Mouse (Mus musculus) hindbrain, embryonic 16.5 days (tissue): Measurements from ENCODE around the gene Rgs7bp. TPM values are rescaled to one million over a fixed set of nuclear protein-coding genes. Genes with fewer than 3 reads are reported as not detected.
"Not testable (repeated sequence)": the region's sequence is repeated elsewhere in the genome, so short reads cannot be mapped to it uniquely, and the experiment has no call there.

ENCODE experiments used
- ATAC-seq: fragments of 200-750 bp; cut with Nextera tagmentation; 2 replicates; pipeline ENCODE4 v1.8.0; 2017; ENCODE audit warnings: moderate TSS enrichment, moderate library complexity
- H3K27ac ChIP-seq: fragments of 300-500 bp; sonication (generic); 2 replicates; pipeline ENCODE4 v1.5.1; 2014; ENCODE audit warnings: low read depth, mild to moderate bottlenecking, control low read depth, low read length, moderate library complexity
- H3K27me3 ChIP-seq: fragments of 300-500 bp; sonication (generic); replicated peaks from 2 replicates; pipeline ENCODE4 v1.6.1; 2014; ENCODE audit warnings: low read length; ENCODE audit not compliant: control insufficient read depth, insufficient read depth
- H3K36me3 ChIP-seq: fragments of 300-500 bp; sonication (generic); 2 replicates; pipeline ENCODE4 v1.6.1; 2014; ENCODE audit warnings: mild to moderate bottlenecking, low read length, moderate library complexity, mixed read lengths; ENCODE audit not compliant: control insufficient read depth, insufficient read depth
- H3K4me1 ChIP-seq: fragments of 300-500 bp; sonication (generic); 2 replicates; pipeline ENCODE4 v1.6.1; 2014; ENCODE audit warnings: low read depth, low read length; ENCODE audit not compliant: control insufficient read depth, insufficient read depth
- H3K4me2 ChIP-seq: fragments of 300-500 bp; sonication (generic); 2 replicates; pipeline ENCODE4 v1.6.1; 2014; ENCODE audit warnings: mild to moderate bottlenecking, low read length, control low read depth, moderate library complexity
- H3K4me3 ChIP-seq: fragments of 300-500 bp; sonication (generic); 2 replicates; pipeline ENCODE4 v1.5.1; 2014; ENCODE audit warnings: mild to moderate bottlenecking, low read length, control low read depth, moderate library complexity
- H3K9ac ChIP-seq: fragments of 300-500 bp; sonication (generic); 2 replicates; pipeline ENCODE4 v1.6.1; 2014; ENCODE audit warnings: low read depth, mild to moderate bottlenecking, control low read depth, low read length, moderate library complexity
- H3K9me3 ChIP-seq: fragments of 300-500 bp; sonication (generic); 2 replicates; pipeline ENCODE4 v1.6.1; 2014; ENCODE audit warnings: mild to moderate bottlenecking, low read length, moderate library complexity; ENCODE audit not compliant: control insufficient read depth
- WGBS: fragments of 180-500 bp; shearing (Covaris S2); extraction: QIAGEN DNeasy Blood & Tissue Kit; methylation state at CpG from one replicate; pipeline ENCODE4 v1.1.7; 2014; 5-methylcytosine and 5-hydroxymethylcytosine counted together
- polyA plus RNA-seq: library from polyadenylated mRNA; unstranded; fragments of >200 nt; fragmentation: Nextera tagmentation; extraction: Ambion mirVana; gene quantifications from 2 replicates; pipeline ENCODE4 v1.2.1, GENCODE M21; 2015

Gene Rgs7bp
- polyA plus RNA-seq, 1 experiment from 2014 or later: 9.8 TPM

GRCm38 (mm10) chr13:104931635-104932532 is 122.8 kb downstream of the Rgs7bp start:
- H3K9me3 ChIP-seq: no peaks in the 10 kb centered on the region
- H3K4me1 ChIP-seq: no peaks in the 10 kb centered on the region; the same call in 1 of the 2 replicates
- H3K27ac ChIP-seq: no peak overlapping the region
- H3K36me3 ChIP-seq: no peaks in the 10 kb centered on the region
- no peaks in the 10 kb centered on the region for H3K27me3 ChIP-seq
- no peak overlapping the region for H3K4me3 ChIP-seq
- 78% methylated on average over 6 of the region's 6 CpGs for WGBS
- no peak overlapping the region for H3K4me2 ChIP-seq
- H3K9ac ChIP-seq: no peak overlapping the region
- no peak for ATAC-seq

GRCm38 (mm10) chr13:104930814-104931213 is 123.9 kb downstream of the Rgs7bp start:
- Histone ChIP-seq H3K4me3 (no peak overlapping the region), H3K36me3 (no peaks in the 10 kb centered on the region), H3K9me3 (no peaks in the 10 kb centered on the region), H3K4me2 (no peak overlapping the region), H3K27me3 (no peaks in the 10 kb centered on the region), H3K9ac (no peak overlapping the region), H3K27ac (no peak overlapping the region), H3K4me1 (no peaks in the 10 kb centered on the region; the same call in 1 of the 2 replicates)
- peak; percentile 70 for ATAC-seq
- 48% methylated on average over 3 of the region's 3 CpGs for WGBS

GRCm38 (mm10) chr13:104918663-104919062 is 136.1 kb downstream of the Rgs7bp start:
- Histone ChIP-seq H3K4me1 (no peaks in the 10 kb centered on the region), H3K4me3 (no peak overlapping the region), H3K4me2 (no peak overlapping the region), H3K9me3 (no peaks in the 10 kb centered on the region), H3K27ac (no peak overlapping the region), H3K27me3 (no peaks in the 10 kb centered on the region), H3K36me3 (no peaks in the 10 kb centered on the region), H3K9ac (no peak overlapping the region)
- 85% methylated on average over 16 of the region's 16 CpGs for WGBS
- no peak for ATAC-seq

GRCm38 (mm10) chr13:104916771-104917170 is 138.0 kb downstream of the Rgs7bp start:
- not testable (repeated sequence) for H3K27ac ChIP-seq, H3K9ac ChIP-seq, H3K9me3 ChIP-seq, H3K4me2 ChIP-seq, H3K27me3 ChIP-seq, H3K36me3 ChIP-seq, H3K4me1 ChIP-seq, ATAC-seq, H3K4me3 ChIP-seq
- 76% methylated on average over 6 of the region's 6 CpGs for WGBS

DNA sequence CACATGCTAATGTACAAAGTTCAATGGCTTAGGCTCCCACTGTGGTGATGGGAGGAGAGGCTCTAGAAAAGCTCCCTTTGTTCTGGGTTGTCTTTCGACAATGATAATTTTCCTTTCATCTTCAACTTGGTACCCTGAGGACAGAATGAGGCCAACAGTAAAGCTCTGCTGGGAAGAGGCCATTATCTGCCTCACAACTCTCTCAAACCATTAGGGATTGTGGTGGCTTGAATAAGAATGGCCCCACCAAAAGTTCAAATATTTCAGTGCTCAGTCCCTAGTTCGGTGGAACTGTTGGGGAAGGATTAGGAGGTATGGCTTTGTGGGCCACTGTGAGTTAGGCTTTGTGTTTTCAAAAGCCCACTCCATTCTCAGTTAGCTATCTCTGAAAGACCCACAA is 138.6 kb downstream of the Rgs7bp start:
- WGBS: 93% methylated on average over 2 of the region's 2 CpGs
- H3K27ac ChIP-seq: no peak overlapping the region

GRCm38 (mm10) chr13:104914288-104914895 is 140.3 kb downstream of the Rgs7bp start:
- Histone ChIP-seq H3K4me1 (no peaks in the 10 kb centered on the region), H3K27ac (no peak overlapping the region), H3K4me2 (peak overlapping the region; percentile 45), H3K36me3 (no peaks in the 10 kb centered on the region), H3K4me3 (peak overlapping the region; percentile 20), H3K27me3 (no peaks in the 10 kb centered on the region), H3K9ac (no peak overlapping the region), H3K9me3 (no peaks in the 10 kb centered on the region)
- peak; percentile 69 for ATAC-seq
- 72% methylated on average over 17 of the region's 17 CpGs for WGBS

More for the DNA sequence above, 138.6 kb downstream of the Rgs7bp start:
- Histone ChIP-seq H3K4me1 (no peaks in the 10 kb centered on the region), H3K27me3 (no peaks in the 10 kb centered on the region), H3K4me2 (no peak overlapping the region), H3K9me3 (no peaks in the 10 kb centered on the region), H3K36me3 (no peaks in the 10 kb centered on the region), H3K9ac (no peak overlapping the region), H3K4me3 (no peak overlapping the region)
- no peak for ATAC-seq

- H3K36me3 ChIP-seq, H3K4me1 ChIP-seq, H3K27me3 ChIP-seq, ATAC-seq, H3K4me2 ChIP-seq, H3K4me3 ChIP-seq, H3K27ac ChIP-seq, H3K9ac ChIP-seq, H3K9me3 ChIP-seq: not testable (repeated sequence)
- WGBS: 45% methylated on average over 5 of the region's 5 CpGs
Measured at GRCm38 (mm10) chr13:104911626-104912025, 143.1 kb downstream of the Rgs7bp start.

DNA sequence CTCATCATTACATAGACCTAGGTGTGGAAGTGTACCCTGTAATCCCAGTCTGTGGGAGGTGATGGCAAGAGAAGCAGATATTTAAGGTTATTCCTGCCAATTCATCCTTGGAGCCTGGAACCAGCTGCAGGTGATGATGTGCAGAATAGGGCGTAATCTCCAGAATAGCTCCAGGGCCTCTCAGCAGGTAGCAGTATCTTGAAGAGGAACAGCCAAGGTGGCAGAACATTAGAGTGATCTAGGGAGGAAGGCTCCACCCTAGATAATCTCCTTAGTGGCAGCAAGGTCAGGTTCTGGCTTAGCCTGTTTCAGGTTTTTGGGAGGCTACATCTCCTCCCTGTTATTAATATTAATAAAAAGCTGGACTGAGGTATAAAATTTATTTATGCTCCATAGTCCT is 143.7 kb downstream of the Rgs7bp start:
- H3K4me1 ChIP-seq, H3K4me2 ChIP-seq, H3K9ac ChIP-seq, H3K27ac ChIP-seq, ATAC-seq, H3K27me3 ChIP-seq, H3K36me3 ChIP-seq, H3K4me3 ChIP-seq, H3K9me3 ChIP-seq: not testable (repeated sequence)
- WGBS: 92% methylated on average over 1 of the region's 1 CpGs

DNA sequence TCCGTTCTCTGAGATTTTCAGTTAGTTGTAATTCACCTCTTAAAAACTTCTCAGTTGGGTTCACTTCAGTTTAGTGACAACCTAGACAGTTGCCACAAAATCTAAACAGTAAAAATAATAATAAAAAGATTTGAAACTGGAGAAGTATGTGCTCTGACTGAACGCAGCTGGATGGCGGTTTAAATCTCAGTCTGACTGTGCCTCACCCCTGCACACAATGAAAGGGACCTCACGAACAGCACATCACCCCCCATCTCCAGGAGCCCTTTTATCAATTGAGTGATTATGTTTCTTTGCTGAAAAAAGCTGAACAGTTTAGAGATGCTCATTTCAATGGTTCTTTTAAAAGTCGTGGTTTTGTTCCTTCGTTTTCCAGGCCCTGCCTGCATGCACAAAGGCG is 146.0 kb downstream of the Rgs7bp start:
- Histone ChIP-seq H3K9ac (no peak overlapping the region), H3K27me3 (no peaks in the 10 kb centered on the region), H3K9me3 (no peaks in the 10 kb centered on the region), H3K36me3 (no peaks in the 10 kb centered on the region), H3K27ac (no peak overlapping the region), H3K4me3 (no peak overlapping the region), H3K4me1 (no peaks in the 10 kb centered on the region), H3K4me2 (no peak overlapping the region)
- ATAC-seq: no peak
- WGBS: 53% methylated on average over 7 of the region's 7 CpGs
